Mouse (Mus musculus) cortical plate, adult 2 months (tissue): ENCODE measurements at regions not wholly inside any gene's neighbourhood (a gene's known extent, or its start where the extent isn't known, plus 50 kb on each side); places are given as distances from the start of the nearest gene placed in this dataset.

Experiments
- CTCF ChIP-seq: fragments of 200-500 bp; IDR thresholded peaks from 2 replicates; pipeline ENCODE4 v1.5.1; 2011; ENCODE audit warnings: mild to moderate bottlenecking, control low read depth, low read length; ENCODE audit not compliant: insufficient read depth; ENCODE audit errors: extremely low read depth
- POLR2A ChIP-seq: fragments of 200-500 bp; IDR thresholded peaks from 2 replicates; pipeline ENCODE4 v1.6.1; 2011; ENCODE audit warnings: mild to moderate bottlenecking, low read length, control low read depth; ENCODE audit not compliant: insufficient read depth; ENCODE audit errors: extremely low read depth

GRCm38 (mm10) chr6:97740851-97741201, 66.0 kb upstream of the Mitf start:
- TF ChIP-seq POLR2A = no peak
- no peak for TF ChIP-seq CTCF
